Mouse (Mus musculus) kidney, adult 2 months (tissue): Measurements from ENCODE around the gene Ano5. TPM values are rescaled to one million over a fixed set of nuclear protein-coding genes. Genes with fewer than 3 reads are reported as not detected.
A peak's percentile ranks its signal among the peaks of the same experiment; 100 is the strongest.

Source experiments
- DNase-seq: peaks from one replicate; pipeline ENCODE4 v3.0.0; 2021
- H3K27ac ChIP-seq: fragments of 200-500 bp; 2 replicates; pipeline ENCODE4 v1.5.1; 2012; ENCODE audit warnings: low read depth, low read length, control low read depth, inconsistent platforms; ENCODE audit not compliant: insufficient read depth
- H3K27me3 ChIP-seq: fragments of 200-500 bp; replicated peaks from 2 replicates; pipeline ENCODE4 v1.6.1; 2012; ENCODE audit warnings: mild to moderate bottlenecking, moderate library complexity, low read length, inconsistent platforms; ENCODE audit not compliant: control insufficient read depth, insufficient read depth
- H3K36me3 ChIP-seq: fragments of 200-500 bp; 2 replicates; pipeline ENCODE4 v1.6.1; 2012; ENCODE audit warnings: mild to moderate bottlenecking, moderate library complexity, low read length, inconsistent platforms; ENCODE audit not compliant: control insufficient read depth, insufficient read depth
- H3K4me1 ChIP-seq: fragments of 200-500 bp; 2 replicates; pipeline ENCODE4 v1.6.1; 2011; ENCODE audit warnings: low read length; ENCODE audit not compliant: control insufficient read depth, insufficient read depth
- H3K4me3 ChIP-seq: fragments of 200-500 bp; 2 replicates; pipeline ENCODE4 v1.5.1; 2011; ENCODE audit warnings: mild to moderate bottlenecking, low read depth, low read length, control low read depth; ENCODE audit not compliant: insufficient read depth
- CTCF ChIP-seq: fragments of 200-500 bp; conservative IDR thresholded peaks from 2 replicates; pipeline ENCODE4 v1.5.1; 2011; ENCODE audit warnings: low read depth, mild to moderate bottlenecking, control low read depth, low read length, moderate library complexity, mixed read lengths; ENCODE audit not compliant: insufficient read depth, insufficient read length
- POLR2A ChIP-seq: fragments of 200-500 bp; IDR thresholded peaks from one replicate; pipeline ENCODE4 v1.6.1; 2011; ENCODE audit warnings: low read depth, low read length, control low read depth
- WGBS: fragments of 180-500 bp; shearing (Covaris S2); methylation state at CpG from one replicate; pipeline ENCODE4 v1.1.7; 2018; 5-methylcytosine and 5-hydroxymethylcytosine counted together
- polyA plus RNA-seq: library from polyadenylated mRNA; depleted of rRNA; stranded (reverse); fragments of >200 nt; gene quantifications from 2 replicates; pipeline ENCODE4 v1.2.3, GENCODE M21; 2012

Ano5 gene
- polyA plus RNA-seq, 1 experiment = 0.91 TPM

GRCm38 (mm10) chr7:51603741-51604140, 92.9 kb downstream of the Ano5 start:
- DNase-seq = no peak
- Histone ChIP-seq H3K27ac (no peak overlapping the region), H3K27me3 (no peaks in the 10 kb centered on the region), H3K36me3 (no peaks in the 10 kb centered on the region), H3K4me1 (no peaks in the 10 kb centered on the region), H3K4me3 (no peak overlapping the region)
- 80% methylated on average over 12 of the region's 12 CpGs for WGBS
- TF ChIP-seq CTCF (no peak), POLR2A (no peak)

- no peaks in the 10 kb centered on the region for H3K36me3 ChIP-seq
- 41% methylated on average over 5 of the region's 5 CpGs for WGBS
- H3K4me1 ChIP-seq = no peaks in the 10 kb centered on the region
- H3K27me3 ChIP-seq = no peaks in the 10 kb centered on the region
- no peak overlapping the region for H3K4me3 ChIP-seq
- H3K27ac ChIP-seq = no peak overlapping the region
- TF ChIP-seq POLR2A (no peak), CTCF (no peak)
- peak; percentile 20 for DNase-seq
These were observed 103.6 kb downstream of the Ano5 start for GRCm38 (mm10) chr7:51614404-51614803.

- H3K27ac ChIP-seq = no peak overlapping the region
These were observed 107.1 kb downstream of the Ano5 start for GRCm38 (mm10) chr7:51617941-51618340.

GRCm38 (mm10) chr7:51618412-51618811, 107.6 kb downstream of the Ano5 start:
- Histone ChIP-seq H3K27me3 (no peaks in the 10 kb centered on the region; the same call in 1 of the 2 replicates), H3K27ac (no peak overlapping the region), H3K4me1 (no peaks in the 10 kb centered on the region), H3K4me3 (no peak overlapping the region), H3K36me3 (no peaks in the 10 kb centered on the region)
- no peak for TF ChIP-seq CTCF
- no peak for TF ChIP-seq POLR2A
- WGBS = 38% methylated on average over 2 of the region's 2 CpGs
- no peak for DNase-seq

More at GRCm38 (mm10) chr7:51617941-51618340, 107.1 kb downstream of the Ano5 start:
- Histone ChIP-seq H3K27me3 (no peaks in the 10 kb centered on the region; the same call in 1 of the 2 replicates), H3K4me1 (no peaks in the 10 kb centered on the region), H3K36me3 (no peaks in the 10 kb centered on the region), H3K4me3 (no peak overlapping the region)
- peak; percentile 37 for DNase-seq
- TF ChIP-seq POLR2A = no peak
- TF ChIP-seq CTCF = no peak

- DNase-seq = no peak
- no peaks in the 10 kb centered on the region for H3K36me3 ChIP-seq
- no peak overlapping the region for H3K27ac ChIP-seq
- 26% methylated on average over 1 of the region's 1 CpGs for WGBS
- no peak overlapping the region for H3K4me3 ChIP-seq
- H3K27me3 ChIP-seq = no peaks in the 10 kb centered on the region; the same call in 1 of the 2 replicates
- TF ChIP-seq CTCF = no peak
- no peak for TF ChIP-seq POLR2A
- no peaks in the 10 kb centered on the region for H3K4me1 ChIP-seq
These were observed 109.1 kb downstream of the Ano5 start for GRCm38 (mm10) chr7:51619977-51620376.

GRCm38 (mm10) chr7:51621694-51622145, 110.9 kb downstream of the Ano5 start, which contains the start of gene Slc17a6:
Gene Slc17a6 (plus strand): TSS chr7:51622006.
- WGBS = under 1% methylated on average over 23 of the region's 23 CpGs
- Histone ChIP-seq H3K36me3 (no peaks in the 10 kb centered on the region), H3K4me3 (no peak within 1 kb of the TSS), H3K27ac (no peak within 1 kb of the TSS), H3K27me3 (no peaks in the 10 kb centered on the region; the same call in 1 of the 2 replicates), H3K4me1 (no peaks in the 10 kb centered on the region)
- peak; percentile 59 for DNase-seq
- TF ChIP-seq POLR2A (no peak), CTCF (no peak)

- DNase-seq = no peak
- H3K27me3 ChIP-seq = peaks cover 1% of the 10 kb centered on the region; the same call in 1 of the 2 replicates
- TF ChIP-seq POLR2A (no peak), CTCF (no peak)
- H3K36me3 ChIP-seq = no peaks in the 10 kb centered on the region
- no peak overlapping the region for H3K27ac ChIP-seq
- H3K4me3 ChIP-seq = no peak overlapping the region
- 3% methylated on average over 18 of the region's 18 CpGs for WGBS
- H3K4me1 ChIP-seq = no peaks in the 10 kb centered on the region
These were observed 111.4 kb downstream of the Ano5 start for GRCm38 (mm10) chr7:51622196-51622595.
